Mouse (Mus musculus): ENCODE results near the gene Exoc5.

Exoc5 gene

GRCm38 (mm10) chr14:49007979-49008378 is 58.5 kb downstream of the Exoc5 start:
- no peak for DNase-seq (ENCODE audit: low spot score in 2 of 2)

- no peak for DNase-seq (ENCODE audit: low spot score in 2 of 2)
Observed at GRCm38 (mm10) chr14:49001655-49002054, 64.8 kb downstream of the Exoc5 start.

- no peak for DNase-seq (ENCODE audit: low spot score in 2 of 2)
Observed at GRCm38 (mm10) chr14:48998795-48999194, 67.7 kb downstream of the Exoc5 start.

- no peak for DNase-seq (ENCODE audit: low spot score in 2 of 2)
Observed at GRCm38 (mm10) chr14:48993861-48994260, 72.6 kb downstream of the Exoc5 start.

GRCm38 (mm10) chr14:48992070-48992580 is 74.3 kb downstream of the Exoc5 start:
- no peak for DNase-seq (ENCODE audit: low spot score in 2 of 2)

- DNase-seq (ENCODE audit: low spot score in 2 of 2) = no peak
Observed at GRCm38 (mm10) chr14:48991144-48991522, 75.3 kb downstream of the Exoc5 start.

GRCm38 (mm10) chr14:48990471-48991143 is 75.8 kb downstream of the Exoc5 start:
- peak; percentile 42 to 56 for DNase-seq (ENCODE audit: low spot score in 2 of 2)

- DNase-seq (ENCODE audit: low spot score in 2 of 2) = no peak
Observed at GRCm38 (mm10) chr14:48989831-48990230, 76.6 kb downstream of the Exoc5 start.

- no peak for DNase-seq (ENCODE audit: low spot score in 2 of 2)
Observed at GRCm38 (mm10) chr14:48986231-48986630, 80.2 kb downstream of the Exoc5 start.

- DNase-seq (ENCODE audit: low spot score in 2 of 2) = no peak
Observed at GRCm38 (mm10) chr14:48985673-48986072, 80.8 kb downstream of the Exoc5 start.

GRCm38 (mm10) chr14:48978971-48979388 is 87.5 kb downstream of the Exoc5 start:
- DNase-seq (ENCODE audit: low spot score in 2 of 2) = no peak

GRCm38 (mm10) chr14:48971546-48971945 is 94.9 kb downstream of the Exoc5 start:
- DNase-seq (ENCODE audit: low spot score in 2 of 2) = no peak

GRCm38 (mm10) chr14:48968670-48969069 is 97.8 kb downstream of the Exoc5 start:
- no peak for DNase-seq (ENCODE audit: low spot score in 2 of 2)
